Mouse (Mus musculus): ENCODE results near the gene Phf23. TPM values are rescaled to one million over a fixed set of nuclear protein-coding genes. Genes with fewer than 3 reads are reported as not detected.
A peak's percentile ranks its signal among the peaks of the same experiment; 100 is the strongest.

Gene Phf23
- polyA plus RNA-seq, 1 experiment from 2014 or later: 96.5 TPM

DNA sequence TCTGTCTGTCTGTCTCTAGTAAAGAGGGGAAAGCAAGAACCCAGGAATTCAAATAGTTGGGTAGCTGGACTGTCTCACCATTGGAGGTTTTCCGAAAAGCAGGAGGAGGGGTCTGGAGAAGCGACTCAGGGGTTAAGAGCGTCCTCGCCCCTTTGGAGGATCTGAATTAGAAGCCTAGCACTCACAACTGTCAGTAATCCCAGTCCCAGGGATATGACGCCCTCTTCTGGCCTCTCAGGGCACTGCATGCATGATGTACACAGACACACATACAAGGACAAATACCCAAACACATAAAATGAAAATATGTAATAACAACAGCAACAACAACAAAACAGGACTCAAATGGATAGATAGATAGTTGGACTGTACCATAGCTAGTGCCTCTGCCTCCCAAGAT lies 35.0 kb upstream of the Phf23 start:
- 29% methylated on average over 5 of the region's 5 CpGs for WGBS
- no peak for ATAC-seq (ENCODE audit: low FRiP score, low read depth)
- Histone ChIP-seq H3K9ac (replicated peaks) (no peak overlapping the region), H3K4me1 (no peaks in the 10 kb centered on the region), H3K36me3 (no peaks in the 10 kb centered on the region), H3K27ac (replicated peaks) (no peak overlapping the region), H3K4me2 (replicated peaks) (no peak overlapping the region), H3K27me3 (peaks cover 51% of the 10 kb centered on the region), H3K9me3 (no peaks in the 10 kb centered on the region), H3K4me3 (no peak overlapping the region)

DNA sequence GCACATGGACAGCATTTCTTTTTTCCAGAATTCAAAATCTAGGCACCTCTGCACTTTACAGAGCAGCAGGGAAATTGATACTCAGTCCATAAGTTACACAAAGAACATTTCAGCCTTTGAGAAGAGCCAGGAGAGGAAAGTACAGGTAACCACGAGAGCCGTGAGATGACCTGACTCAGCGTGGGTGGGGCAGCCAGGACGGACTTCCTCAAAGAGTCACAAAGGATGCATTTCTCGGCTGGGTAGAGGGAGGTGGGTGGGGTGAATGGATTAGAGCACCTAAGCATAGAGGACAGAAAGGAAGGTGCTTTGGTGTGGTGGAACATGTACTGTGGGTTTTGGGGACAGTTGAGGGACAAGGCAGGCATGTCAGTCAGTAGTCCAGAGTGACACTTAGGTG lies 33.7 kb upstream of the Phf23 start:
- Histone ChIP-seq H3K4me2 (replicated peaks) (no peak overlapping the region), H3K9me3 (no peaks in the 10 kb centered on the region), H3K9ac (replicated peaks) (no peak overlapping the region), H3K27ac (replicated peaks) (no peak overlapping the region), H3K4me1 (peaks cover 10% of the 10 kb centered on the region), H3K36me3 (no peaks in the 10 kb centered on the region), H3K4me3 (no peak overlapping the region), H3K27me3 (peaks cover 63% of the 10 kb centered on the region)
- no peak for ATAC-seq (ENCODE audit: low FRiP score, low read depth)
- 57% methylated on average over 5 of the region's 5 CpGs for WGBS

- Histone ChIP-seq H3K9ac (replicated peaks) (no peak within 1 kb of the TSS), H3K9me3 (no peaks in the 10 kb centered on the region), H3K27ac (replicated peaks) (no peak within 1 kb of the TSS), H3K4me3 (0 out of 2 replicates have a peak within 1 kb of the TSS, but pooled peaks have one; percentile 2), H3K36me3 (peaks cover 22% of the 10 kb centered on the region), H3K27me3 (peaks cover 79% of the 10 kb centered on the region), H3K4me2 (replicated peaks) (no peak within 1 kb of the TSS), H3K4me1 (peaks cover 11% of the 10 kb centered on the region)
- ATAC-seq (ENCODE audit: low FRiP score, low read depth): no peak
- 11% methylated on average over 24 of the region's 24 CpGs for WGBS
These were observed 30.8 kb upstream of the Phf23 start, which contains the start of gene Cldn7 for GRCm38 (mm10) chr11:69964650-69965270. Gene Cldn7 (plus strand): TSS chr11:69964779.

DNA sequence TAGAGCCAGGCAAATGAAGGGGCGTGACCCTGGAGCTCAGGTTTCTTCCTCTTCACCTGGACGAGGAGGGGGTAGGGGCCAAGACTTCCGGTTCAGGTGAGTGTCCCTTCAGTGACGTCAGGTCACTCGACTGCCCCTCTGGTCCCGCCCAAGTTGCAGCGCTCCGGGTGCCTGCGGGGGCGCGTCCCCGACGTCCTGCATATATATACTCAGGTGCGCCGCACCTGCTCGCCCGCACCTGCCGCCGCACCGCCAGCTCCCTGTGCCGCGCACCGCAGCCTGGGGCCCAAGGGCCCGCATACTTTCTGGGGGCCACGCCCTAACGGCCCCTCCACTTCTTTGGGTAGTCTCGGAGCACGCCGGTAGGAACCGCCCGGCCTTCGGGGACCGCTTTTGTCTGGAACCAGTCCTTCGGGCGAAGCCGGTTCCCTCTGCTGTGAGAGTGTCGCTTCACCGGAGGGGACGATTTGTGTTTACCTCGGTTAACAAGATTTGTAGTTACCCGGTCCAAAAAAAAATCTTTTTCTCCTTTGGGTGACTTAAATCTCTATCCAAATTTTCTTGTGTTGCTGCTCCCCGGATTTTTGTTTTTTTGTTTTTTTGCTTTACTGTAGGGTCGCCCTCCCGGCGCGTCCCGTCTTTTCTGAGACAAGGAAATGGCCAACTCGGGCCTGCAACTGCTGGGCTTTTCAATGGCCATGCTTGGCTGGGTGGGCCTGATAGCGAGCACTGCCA lies 30.1 kb upstream of the Phf23 start:
- no peak overlapping the region; the same call in 1 of the 2 replicates for H3K4me2 ChIP-seq (replicated peaks)
- H3K4me3 ChIP-seq: peak overlapping the region; percentile 25; the same call in 1 of the 2 replicates
- H3K4me1 ChIP-seq: peaks cover 11% of the 10 kb centered on the region
- ATAC-seq (ENCODE audit: low FRiP score, low read depth): no peak
- WGBS: 3% methylated on average over 49 of the region's 49 CpGs
- H3K36me3 ChIP-seq: peaks cover 29% of the 10 kb centered on the region
- H3K27ac ChIP-seq (replicated peaks): no peak overlapping the region
- H3K9ac ChIP-seq (replicated peaks): 0 out of 2 replicates have a peak overlapping the region, but pooled peaks have one; percentile 51
- peaks cover 79% of the 10 kb centered on the region for H3K27me3 ChIP-seq
- no peaks in the 10 kb centered on the region for H3K9me3 ChIP-seq

DNA sequence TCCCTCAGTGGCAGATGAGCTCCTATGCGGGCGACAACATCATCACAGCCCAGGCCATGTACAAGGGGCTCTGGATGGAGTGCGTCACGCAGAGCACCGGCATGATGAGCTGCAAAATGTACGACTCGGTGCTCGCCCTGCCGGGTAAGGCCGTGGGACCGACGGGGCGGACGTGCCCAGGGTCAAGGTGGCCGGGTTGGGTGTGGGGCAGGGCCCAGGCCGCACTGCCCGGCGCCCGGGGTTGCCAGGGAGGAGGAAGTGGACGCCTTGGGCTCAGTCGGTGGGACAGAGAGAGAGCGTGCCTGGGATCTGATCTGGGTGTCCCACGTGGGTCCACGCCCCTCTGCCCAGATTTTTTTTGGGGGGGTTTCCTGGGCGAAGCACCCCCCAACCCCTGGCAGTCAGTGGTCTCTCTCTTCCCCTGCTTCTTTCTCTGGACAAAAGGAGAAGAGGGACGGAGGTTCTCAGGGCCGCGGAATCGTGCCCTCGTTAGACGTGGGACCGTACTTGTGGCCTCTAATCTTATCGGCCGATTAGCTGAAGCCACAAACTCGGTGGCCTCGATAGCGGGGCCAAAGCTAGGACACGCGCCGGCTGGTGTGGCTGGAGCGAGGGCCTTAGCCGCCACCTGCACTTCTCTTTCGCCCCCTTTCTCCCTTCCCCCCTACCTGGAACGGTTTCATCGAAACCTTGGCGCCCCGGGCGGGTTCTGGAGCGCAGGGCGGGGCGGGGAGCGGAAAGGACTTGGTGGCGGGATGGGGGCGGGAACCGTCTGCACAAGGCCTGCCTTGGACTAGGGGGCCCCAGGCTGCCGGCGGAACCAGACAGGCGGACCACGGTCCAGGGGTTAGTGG lies 29.3 kb upstream of the Phf23 start:
- H3K27ac ChIP-seq (replicated peaks): no peak overlapping the region
- no peak for ATAC-seq (ENCODE audit: low FRiP score, low read depth)
- WGBS: 1% methylated on average over 56 of the region's 59 CpGs

DNA sequence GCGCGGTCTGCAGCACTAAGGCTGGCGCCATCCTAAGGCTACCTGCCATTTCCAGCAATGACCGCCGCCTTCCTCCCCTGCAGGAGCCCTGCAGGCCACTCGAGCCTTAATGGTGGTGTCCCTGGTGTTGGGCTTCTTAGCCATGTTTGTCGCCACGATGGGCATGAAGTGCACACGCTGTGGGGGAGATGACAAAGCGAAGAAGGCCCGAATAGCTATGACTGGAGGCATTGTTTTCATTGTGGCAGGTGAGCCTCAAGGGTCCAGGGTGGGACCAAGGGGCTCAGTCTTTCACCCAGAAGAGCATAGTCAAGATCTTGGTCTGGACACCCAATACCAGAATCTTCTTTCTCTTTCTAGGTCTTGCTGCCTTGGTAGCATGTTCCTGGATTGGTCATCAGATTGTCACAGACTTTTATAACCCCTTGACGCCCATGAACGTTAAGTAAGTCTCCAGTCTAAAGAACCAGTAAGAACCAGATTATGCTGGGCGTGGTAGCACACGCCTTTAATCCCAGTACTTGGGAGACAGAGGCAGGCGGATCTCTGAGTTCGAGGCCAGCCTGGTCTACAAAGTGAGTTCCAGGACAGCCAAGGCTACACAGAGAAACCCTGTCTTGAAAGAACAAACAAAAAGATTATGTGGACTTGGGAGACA lies 28.6 kb upstream of the Phf23 start:
- no peak for ATAC-seq (ENCODE audit: low FRiP score, low read depth)
- peaks cover 41% of the 10 kb centered on the region for H3K36me3 ChIP-seq
- 39% methylated on average over 17 of the region's 17 CpGs for WGBS
- peaks cover 11% of the 10 kb centered on the region for H3K4me1 ChIP-seq
- no peaks in the 10 kb centered on the region for H3K9me3 ChIP-seq
- H3K9ac ChIP-seq (replicated peaks): peak overlapping the region; percentile 51; the same call in 1 of the 2 replicates
- H3K27me3 ChIP-seq: peaks cover 69% of the 10 kb centered on the region
- no peak overlapping the region for H3K27ac ChIP-seq (replicated peaks)
- H3K4me2 ChIP-seq (replicated peaks): peak overlapping the region; percentile 47
- H3K4me3 ChIP-seq: peak overlapping the region; percentile 25

More for the DNA sequence above, 29.3 kb upstream of the Phf23 start:
- H3K4me3 ChIP-seq: peak overlapping the region; percentile 25
- peaks cover 75% of the 10 kb centered on the region for H3K27me3 ChIP-seq
- peak overlapping the region; percentile 51 for H3K9ac ChIP-seq (replicated peaks)
- H3K4me2 ChIP-seq (replicated peaks): peak overlapping the region; percentile 47
- H3K9me3 ChIP-seq: no peaks in the 10 kb centered on the region
- H3K4me1 ChIP-seq: peaks cover 11% of the 10 kb centered on the region
- H3K36me3 ChIP-seq: peaks cover 33% of the 10 kb centered on the region

DNA sequence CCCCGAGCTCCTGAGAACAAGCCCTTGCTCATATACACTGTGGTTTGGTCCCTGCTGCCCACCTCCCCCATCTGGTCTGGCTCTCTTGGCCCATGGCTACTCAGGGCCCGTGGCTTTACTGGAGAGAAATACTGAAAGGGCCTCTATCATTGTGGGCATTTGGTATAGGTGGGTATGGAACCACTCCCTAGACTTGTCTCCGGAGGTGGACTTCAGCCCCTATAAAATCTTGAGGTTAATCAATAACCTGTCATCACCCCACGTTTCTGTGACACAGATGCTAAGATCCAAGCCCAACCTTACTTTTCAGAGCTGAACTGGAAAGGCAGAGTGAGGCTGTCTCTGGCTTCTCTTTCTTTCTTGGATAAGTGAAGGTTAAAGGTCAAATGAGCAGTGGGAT lies 26.8 kb upstream of the Phf23 start:
- Histone ChIP-seq H3K4me2 (replicated peaks) (no peak overlapping the region), H3K27ac (replicated peaks) (no peak overlapping the region), H3K9ac (replicated peaks) (no peak overlapping the region), H3K4me1 (peaks cover 11% of the 10 kb centered on the region), H3K27me3 (peaks cover 51% of the 10 kb centered on the region), H3K4me3 (no peak overlapping the region), H3K36me3 (peaks cover 55% of the 10 kb centered on the region), H3K9me3 (no peaks in the 10 kb centered on the region)
- WGBS: 91% methylated on average over 4 of the region's 4 CpGs
- ATAC-seq (ENCODE audit: low FRiP score, low read depth): no peak

DNA sequence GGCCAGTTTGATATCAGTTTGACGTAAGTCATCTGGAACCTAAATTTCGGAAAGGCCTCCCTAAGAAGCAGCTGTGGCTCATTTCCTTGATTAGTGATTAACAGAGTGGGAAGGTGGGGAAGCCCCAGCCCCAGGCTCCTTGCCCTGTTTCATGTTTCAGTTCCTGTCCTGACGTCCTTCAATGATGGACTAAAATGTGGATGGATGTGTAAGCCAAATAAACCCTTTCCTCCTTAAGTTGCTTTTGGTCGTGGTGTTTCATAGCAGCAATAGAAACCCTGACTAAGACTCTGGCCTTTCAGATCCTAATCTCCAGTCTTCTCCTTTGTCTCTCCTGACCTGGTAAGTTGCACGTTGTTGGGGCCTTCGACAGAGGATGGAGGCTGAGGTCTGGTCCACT lies 25.4 kb upstream of the Phf23 start:
- 90% methylated on average over 6 of the region's 6 CpGs for WGBS
- no peak overlapping the region for H3K9ac ChIP-seq (replicated peaks)
- H3K27ac ChIP-seq (replicated peaks): no peak overlapping the region
- H3K4me2 ChIP-seq (replicated peaks): no peak overlapping the region
- H3K4me3 ChIP-seq: no peak overlapping the region
- peaks cover 70% of the 10 kb centered on the region for H3K36me3 ChIP-seq
- ATAC-seq (ENCODE audit: low FRiP score, low read depth): no peak
- peaks cover 11% of the 10 kb centered on the region for H3K4me1 ChIP-seq
- peaks cover 37% of the 10 kb centered on the region for H3K27me3 ChIP-seq
- no peaks in the 10 kb centered on the region for H3K9me3 ChIP-seq

GRCm38 (mm10) chr11:69970775-69971174 lies 24.8 kb upstream of the Phf23 start:
- ATAC-seq (ENCODE audit: low FRiP score, low read depth): no peak
- Histone ChIP-seq H3K4me3 (no peak overlapping the region), H3K27ac (replicated peaks) (no peak overlapping the region), H3K4me1 (peaks cover 11% of the 10 kb centered on the region), H3K4me2 (replicated peaks) (no peak overlapping the region), H3K9ac (replicated peaks) (no peak overlapping the region), H3K36me3 (peaks cover 75% of the 10 kb centered on the region), H3K9me3 (no peaks in the 10 kb centered on the region), H3K27me3 (peaks cover 31% of the 10 kb centered on the region)
- 92% methylated on average over 3 of the region's 3 CpGs for WGBS

- Histone ChIP-seq H3K4me2 (replicated peaks) (no peak overlapping the region), H3K9ac (replicated peaks) (no peak overlapping the region), H3K27me3 (no peaks in the 10 kb centered on the region), H3K27ac (replicated peaks) (no peak overlapping the region), H3K4me1 (peaks cover 7% of the 10 kb centered on the region), H3K36me3 (peaks cover 76% of the 10 kb centered on the region), H3K9me3 (no peaks in the 10 kb centered on the region), H3K4me3 (no peak overlapping the region)
- no peak for ATAC-seq (ENCODE audit: low FRiP score, low read depth)
- WGBS: 95% methylated on average over 2 of the region's 2 CpGs
These were observed 20.7 kb upstream of the Phf23 start for GRCm38 (mm10) chr11:69974907-69975306.

DNA sequence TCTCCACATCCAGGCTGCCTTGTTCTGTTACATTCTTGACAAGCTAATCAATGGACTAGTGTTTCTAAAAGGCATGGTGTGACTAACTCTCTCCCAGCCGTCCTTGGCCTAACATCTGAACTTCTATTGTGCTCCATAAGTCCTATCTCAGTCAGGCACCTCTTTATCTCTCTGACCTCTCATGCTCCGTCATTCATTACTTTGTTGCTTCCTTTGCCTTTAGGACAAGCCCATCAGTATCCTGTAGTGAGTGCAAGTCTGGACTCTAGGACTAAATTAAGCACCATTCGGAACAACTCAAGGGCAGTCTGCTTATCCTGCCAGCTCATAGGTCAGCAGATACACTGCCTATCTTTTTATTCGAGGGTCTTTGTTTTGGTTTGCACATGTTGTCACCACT lies 19.3 kb upstream of the Phf23 start:
- ATAC-seq (ENCODE audit: low FRiP score, low read depth): no peak
- Histone ChIP-seq H3K4me2 (replicated peaks) (no peak overlapping the region), H3K27me3 (no peaks in the 10 kb centered on the region), H3K4me1 (peaks cover 7% of the 10 kb centered on the region), H3K27ac (replicated peaks) (no peak overlapping the region), H3K9ac (replicated peaks) (no peak overlapping the region), H3K9me3 (no peaks in the 10 kb centered on the region), H3K36me3 (peaks cover 66% of the 10 kb centered on the region), H3K4me3 (no peak overlapping the region)
- 89% methylated on average over 4 of the region's 4 CpGs for WGBS

Data from midbrain, embryonic 12.5 days (tissue).